Mouse (Mus musculus): ENCODE measurements around the gene S100a1. TPM values are rescaled to one million over a fixed set of nuclear protein-coding genes. Genes with fewer than 3 reads are reported as not detected.

S100a1 gene
- polyA plus RNA-seq, 1 experiment from 2014 or later, result 7.2 TPM

- H3K4me3 ChIP-seq, result peak overlapping the region; percentile 36
- no peak for DNase-seq (ENCODE audit: low spot score)
- H3K4me1 ChIP-seq, result peaks cover 10% of the 10 kb centered on the region
- peaks cover 32% of the 10 kb centered on the region for H3K36me3 ChIP-seq
- 43% methylated on average over 16 of the region's 16 CpGs for WGBS
- H3K9me3 ChIP-seq (replicated peaks), result no peaks in the 10 kb centered on the region
- H3K27me3 ChIP-seq (ENCODE audit: low read depth, poor library complexity, severe bottlenecking), result no peaks in the 10 kb centered on the region
- no peak overlapping the region for H3K27ac ChIP-seq (replicated peaks)
Observed at GRCm38 (mm10) chr3:90475151-90475830, 38.9 kb downstream of the S100a1 start.

- no peak overlapping the region for H3K27ac ChIP-seq (replicated peaks)
- DNase-seq (ENCODE audit: low spot score), result no peak
- no peak overlapping the region for H3K4me3 ChIP-seq
- peaks cover 1% of the 10 kb centered on the region for H3K36me3 ChIP-seq
- no peaks in the 10 kb centered on the region for H3K27me3 ChIP-seq (ENCODE audit: low read depth, poor library complexity, severe bottlenecking)
- no peaks in the 10 kb centered on the region for H3K9me3 ChIP-seq (replicated peaks)
- 35% methylated on average over 3 of the region's 3 CpGs for WGBS
- H3K4me1 ChIP-seq, result peaks cover 6% of the 10 kb centered on the region
Observed at GRCm38 (mm10) chr3:90472213-90472612, 42.0 kb downstream of the S100a1 start.

GRCm38 (mm10) chr3:90467618-90468300 is 46.4 kb downstream of the S100a1 start:
- no peak overlapping the region for H3K27ac ChIP-seq (replicated peaks)
- H3K4me3 ChIP-seq, result no peak overlapping the region
- peaks cover 41% of the 10 kb centered on the region for H3K27me3 ChIP-seq (ENCODE audit: low read depth, poor library complexity, severe bottlenecking)
- peaks cover 22% of the 10 kb centered on the region for H3K4me1 ChIP-seq
- no peak for DNase-seq (ENCODE audit: low spot score)
- no peaks in the 10 kb centered on the region for H3K36me3 ChIP-seq
- H3K9me3 ChIP-seq (replicated peaks), result no peaks in the 10 kb centered on the region
- 93% methylated on average over 10 of the region's 10 CpGs for WGBS

- Histone ChIP-seq H3K4me1 (peaks cover 22% of the 10 kb centered on the region), H3K27me3 (ENCODE audit: low read depth, poor library complexity, severe bottlenecking) (peaks cover 55% of the 10 kb centered on the region), H3K9me3 (replicated peaks) (no peaks in the 10 kb centered on the region), H3K36me3 (no peaks in the 10 kb centered on the region), H3K4me3 (peak overlapping the region; percentile 50), H3K27ac (replicated peaks) (no peak overlapping the region)
- under 1% methylated on average over 15 of the region's 15 CpGs for WGBS
- DNase-seq (ENCODE audit: low spot score), result peak; percentile 66
Observed at GRCm38 (mm10) chr3:90466311-90466766, 47.9 kb downstream of the S100a1 start.

GRCm38 (mm10) chr3:90465686-90466310 is 48.4 kb downstream of the S100a1 start, which contains the start of gene Npr1:
Gene Npr1, minus strand, starts transcription at chr3:90465866.
- Histone ChIP-seq H3K4me3 (peak within 1 kb of the TSS; percentile 50), H3K27ac (replicated peaks) (no peak within 1 kb of the TSS; the same call in 1 of the 2 replicates), H3K27me3 (ENCODE audit: low read depth, poor library complexity, severe bottlenecking) (peaks cover 61% of the 10 kb centered on the region), H3K4me1 (peaks cover 22% of the 10 kb centered on the region), H3K36me3 (no peaks in the 10 kb centered on the region), H3K9me3 (replicated peaks) (no peaks in the 10 kb centered on the region)
- WGBS, result under 1% methylated on average over 39 of the region's 49 CpGs
- peak; percentile 57 for DNase-seq (ENCODE audit: low spot score)

GRCm38 (mm10) chr3:90465081-90465685 is 49.0 kb downstream of the S100a1 start:
- no peaks in the 10 kb centered on the region for H3K9me3 ChIP-seq (replicated peaks)
- DNase-seq (ENCODE audit: low spot score), result peak; percentile 57
- no peak overlapping the region; the same call in 1 of the 2 replicates for H3K27ac ChIP-seq (replicated peaks)
- H3K36me3 ChIP-seq, result no peaks in the 10 kb centered on the region
- H3K4me3 ChIP-seq, result peak overlapping the region; percentile 50
- H3K27me3 ChIP-seq (ENCODE audit: low read depth, poor library complexity, severe bottlenecking), result peaks cover 67% of the 10 kb centered on the region
- peaks cover 22% of the 10 kb centered on the region for H3K4me1 ChIP-seq
- 2% methylated on average over 75 of the region's 75 CpGs for WGBS

GRCm38 (mm10) chr3:90464552-90465080 is 49.6 kb downstream of the S100a1 start:
- Histone ChIP-seq H3K36me3 (no peaks in the 10 kb centered on the region), H3K4me1 (peaks cover 22% of the 10 kb centered on the region), H3K4me3 (peak overlapping the region; percentile 50), H3K27me3 (ENCODE audit: low read depth, poor library complexity, severe bottlenecking) (peaks cover 73% of the 10 kb centered on the region), H3K9me3 (replicated peaks) (no peaks in the 10 kb centered on the region), H3K27ac (replicated peaks) (no peak overlapping the region; the same call in 1 of the 2 replicates)
- peak; percentile 33 for DNase-seq (ENCODE audit: low spot score)
- WGBS, result 11% methylated on average over 37 of the region's 37 CpGs

- no peak overlapping the region for H3K4me3 ChIP-seq
- peaks cover 77% of the 10 kb centered on the region for H3K27me3 ChIP-seq (ENCODE audit: low read depth, poor library complexity, severe bottlenecking)
- H3K4me1 ChIP-seq, result peaks cover 22% of the 10 kb centered on the region
- H3K36me3 ChIP-seq, result no peaks in the 10 kb centered on the region
- no peak for DNase-seq (ENCODE audit: low spot score)
- H3K27ac ChIP-seq (replicated peaks), result no peak overlapping the region
- H3K9me3 ChIP-seq (replicated peaks), result no peaks in the 10 kb centered on the region
- 25% methylated on average over 7 of the region's 7 CpGs for WGBS
Observed at GRCm38 (mm10) chr3:90462579-90462978, 51.6 kb downstream of the S100a1 start.

- Histone ChIP-seq H3K36me3 (no peaks in the 10 kb centered on the region), H3K4me3 (no peak overlapping the region), H3K27ac (replicated peaks) (no peak overlapping the region), H3K27me3 (ENCODE audit: low read depth, poor library complexity, severe bottlenecking) (peaks cover 76% of the 10 kb centered on the region), H3K4me1 (peaks cover 22% of the 10 kb centered on the region), H3K9me3 (replicated peaks) (no peaks in the 10 kb centered on the region)
- WGBS, result 92% methylated on average over 3 of the region's 3 CpGs
- DNase-seq (ENCODE audit: low spot score), result no peak
Observed at GRCm38 (mm10) chr3:90461935-90462334, 52.3 kb downstream of the S100a1 start.

Other genes with a start within 250 kb of the S100a1 start
- 6.9 and 7.0 TPM in 2 replicates for gene Dennd4b, start 249.2 kb downstream of the S100a1 start, polyA plus RNA-seq (2016; fragmentation: Nextera tagmentation; extraction: Ambion mirVana)
- gene Gatad2b, start 221.2 kb downstream of the S100a1 start, polyA plus RNA-seq (2016; fragmentation: Nextera tagmentation; extraction: Ambion mirVana), result 13.6 and 14.1 TPM in 2 replicates
- gene Slc27a3, start 124.5 kb downstream of the S100a1 start, polyA plus RNA-seq (2016; fragmentation: Nextera tagmentation; extraction: Ambion mirVana), result 16.4 and 20.1 TPM in 2 replicates
- gene Ints3, start 80.8 kb downstream of the S100a1 start, polyA plus RNA-seq (2016; fragmentation: Nextera tagmentation; extraction: Ambion mirVana), result 36.2 and 36.9 TPM in 2 replicates
- 2.9 and 3.3 TPM in 2 replicates for gene Npr1, start 48.5 kb downstream of the S100a1 start, polyA plus RNA-seq (2016; fragmentation: Nextera tagmentation; extraction: Ambion mirVana)
- gene Ilf2, start 38.3 kb downstream of the S100a1 start, polyA plus RNA-seq (2016; fragmentation: Nextera tagmentation; extraction: Ambion mirVana), result 343 and 346 TPM in 2 replicates
- 65.5 and 75.1 TPM in 2 replicates for gene Snapin, start 23.4 kb downstream of the S100a1 start, polyA plus RNA-seq (2016; fragmentation: Nextera tagmentation; extraction: Ambion mirVana)
- 193 and 205 TPM in 2 replicates for gene Chtop, start 4.9 kb downstream of the S100a1 start, polyA plus RNA-seq (2016; fragmentation: Nextera tagmentation; extraction: Ambion mirVana)
- gene S100a13, start within 50 bp of the S100a1 start, polyA plus RNA-seq (2016; fragmentation: Nextera tagmentation; extraction: Ambion mirVana), result 9.3 and 9.5 TPM in 2 replicates
- gene S100a14, start 12.5 kb upstream of the S100a1 start, polyA plus RNA-seq (2016; fragmentation: Nextera tagmentation; extraction: Ambion mirVana), result not detected in 2 replicates
- gene S100a16, start 22.9 kb upstream of the S100a1 start, polyA plus RNA-seq (2016; fragmentation: Nextera tagmentation; extraction: Ambion mirVana), result 30.8 and 35.3 TPM in 2 replicates
- not detected in 2 replicates for gene S100a3, start 46.2 kb upstream of the S100a1 start, polyA plus RNA-seq (2016; fragmentation: Nextera tagmentation; extraction: Ambion mirVana)
- gene S100a2, start 75.9 kb upstream of the S100a1 start, polyA plus RNA-seq (2016; fragmentation: Nextera tagmentation; extraction: Ambion mirVana), result not detected in 2 replicates
- not detected in 2 replicates for gene Gm42674, start 87.5 kb upstream of the S100a1 start, polyA plus RNA-seq (2016; fragmentation: Nextera tagmentation; extraction: Ambion mirVana)
- 0.35 and 0.81 TPM in 2 replicates for gene S100a4, start 89.4 kb upstream of the S100a1 start, polyA plus RNA-seq (2016; fragmentation: Nextera tagmentation; extraction: Ambion mirVana)
- gene S100a5, start 94.1 kb upstream of the S100a1 start, polyA plus RNA-seq (2016; fragmentation: Nextera tagmentation; extraction: Ambion mirVana), result not detected in 2 replicates
- gene S100a6, start 98.5 kb upstream of the S100a1 start, polyA plus RNA-seq (2016; fragmentation: Nextera tagmentation; extraction: Ambion mirVana), result 14.0 and 23.4 TPM in 2 replicates
- gene S100a7a, start 139.6 kb upstream of the S100a1 start, polyA plus RNA-seq (2016; fragmentation: Nextera tagmentation; extraction: Ambion mirVana), result 0.15 TPM in 1 of 2 replicates, not detected in the other
- 2.3 TPM in 1 of 2 replicates, not detected in the other for gene S100a8, start 154.6 kb upstream of the S100a1 start, polyA plus RNA-seq (2016; fragmentation: Nextera tagmentation; extraction: Ambion mirVana)
- gene S100a9, start 181.3 kb upstream of the S100a1 start, polyA plus RNA-seq (2016; fragmentation: Nextera tagmentation; extraction: Ambion mirVana), result 0.48 TPM in 1 of 2 replicates, not detected in the other
- gene Pglyrp4, start 212.5 kb upstream of the S100a1 start, polyA plus RNA-seq (2016; fragmentation: Nextera tagmentation; extraction: Ambion mirVana), result not detected in 2 replicates

Measured in midbrain, embryonic 10.5 days (tissue).